Mouse (Mus musculus): Measurements from ENCODE around the gene Nlgn2. TPM values are rescaled to one million over a fixed set of nuclear protein-coding genes. Genes with fewer than 3 reads are reported as not detected.

Nlgn2 gene
- 0.10 to 0.29 TPM (median 0.11 TPM) in 3 replicates for total RNA-seq (2017)

DNA sequence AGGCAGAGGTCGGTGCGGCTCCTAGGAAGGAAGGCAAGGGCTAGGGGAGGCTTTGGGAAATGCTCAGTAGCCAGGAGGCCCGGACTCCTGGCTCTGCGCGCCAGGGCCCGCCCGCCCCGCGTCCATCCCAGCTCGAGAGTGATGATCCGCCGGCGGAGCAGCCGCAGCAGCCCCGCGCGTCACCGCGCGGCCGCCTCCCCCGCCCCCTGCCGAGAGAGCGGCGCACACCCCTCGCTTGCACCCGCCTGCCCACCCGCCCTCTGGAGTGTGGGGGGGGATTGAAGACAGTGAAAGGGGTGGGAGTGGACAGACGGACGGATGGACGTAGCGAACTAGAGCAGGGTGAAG is at the start of gene Nlgn2:
Gene Nlgn2 (minus strand): TSS at position 181 of the 348 bp plus-strand sequence.
- no peak for ATAC-seq (replicated peaks; ENCODE audit: insufficient number of reproducible peaks, low FRiP score, low TSS enrichment, poor library complexity, severe bottlenecking)

DNA sequence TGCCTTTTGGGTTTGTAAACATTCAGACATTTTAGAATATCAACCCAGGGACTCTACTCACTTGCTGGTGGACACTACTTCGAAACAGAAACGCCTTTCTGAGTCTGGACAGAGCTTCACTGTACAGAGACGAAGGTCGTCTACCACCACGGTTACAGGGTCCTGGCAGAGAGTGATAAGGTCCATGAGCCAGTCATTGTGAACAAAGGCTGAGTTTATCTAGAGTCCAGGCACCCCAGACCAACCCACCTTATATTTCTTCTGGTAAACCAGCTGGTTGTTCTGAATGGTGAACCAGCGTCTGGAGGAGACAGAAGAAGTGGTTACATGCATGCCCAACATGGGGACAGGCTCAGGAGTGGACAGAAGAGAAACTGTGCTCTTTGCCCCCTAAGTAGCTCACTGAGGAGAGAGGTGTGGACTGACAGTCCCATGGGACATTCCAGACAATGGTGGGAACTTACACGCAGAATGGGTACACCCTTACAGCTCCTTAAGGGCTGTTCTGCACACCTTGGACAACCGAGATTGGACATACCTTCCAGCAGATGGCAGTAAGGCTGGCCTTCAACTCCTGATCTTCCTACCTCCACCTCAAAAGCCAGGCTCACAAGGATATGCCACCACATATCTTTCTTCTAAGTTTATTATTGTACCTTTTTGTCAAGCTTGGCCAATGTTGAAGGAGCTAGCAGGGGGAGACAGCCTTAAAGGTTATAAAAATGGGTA is 49.5 kb upstream of the Nlgn2 start:
- ATAC-seq (replicated peaks; ENCODE audit: insufficient number of reproducible peaks, low FRiP score, low TSS enrichment, poor library complexity, severe bottlenecking), result no peak

DNA sequence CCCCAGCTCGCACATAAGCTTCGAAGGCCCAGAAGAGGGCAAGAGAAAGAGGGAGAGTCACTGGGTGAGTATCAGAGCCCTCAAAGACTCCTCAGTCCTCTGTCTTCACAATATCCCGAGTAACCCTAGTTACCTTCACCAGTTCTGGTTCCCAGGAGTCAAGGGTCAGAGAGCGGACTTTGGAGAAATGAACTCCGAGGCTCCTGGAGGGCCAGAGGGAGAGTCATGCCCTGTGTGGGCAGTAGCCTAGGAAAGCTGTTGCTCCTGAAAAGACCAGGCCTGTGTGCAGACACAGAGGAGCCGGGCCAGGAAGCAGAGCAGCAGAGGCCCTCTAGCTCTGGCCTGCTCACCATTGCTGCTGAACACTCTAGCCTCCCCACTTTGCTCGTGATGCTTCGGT is 47.1 kb upstream of the Nlgn2 start:
- ATAC-seq (replicated peaks; ENCODE audit: insufficient number of reproducible peaks, low FRiP score, low TSS enrichment, poor library complexity, severe bottlenecking), result no peak

DNA sequence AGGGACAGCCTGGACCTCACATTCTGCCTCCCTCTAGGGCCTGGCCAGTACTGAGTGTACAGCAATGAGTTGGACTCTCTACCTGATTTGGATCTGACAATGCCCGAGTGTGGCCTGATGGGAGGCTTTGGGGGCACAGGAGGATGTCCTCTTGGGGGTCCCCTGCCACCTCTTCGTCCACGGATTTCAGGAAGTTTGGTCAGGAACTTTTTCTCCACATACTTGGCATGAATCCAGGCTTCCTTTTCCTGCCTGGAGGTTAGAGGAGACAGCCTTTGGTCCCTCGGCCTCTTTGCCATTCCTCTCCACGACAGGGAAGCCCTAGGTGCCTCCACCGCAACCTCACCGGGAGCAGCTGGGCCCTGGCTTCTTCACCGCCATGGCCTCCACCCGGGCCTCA is 46.7 kb upstream of the Nlgn2 start:
- ATAC-seq (replicated peaks; ENCODE audit: insufficient number of reproducible peaks, low FRiP score, low TSS enrichment, poor library complexity, severe bottlenecking), result no peak

DNA sequence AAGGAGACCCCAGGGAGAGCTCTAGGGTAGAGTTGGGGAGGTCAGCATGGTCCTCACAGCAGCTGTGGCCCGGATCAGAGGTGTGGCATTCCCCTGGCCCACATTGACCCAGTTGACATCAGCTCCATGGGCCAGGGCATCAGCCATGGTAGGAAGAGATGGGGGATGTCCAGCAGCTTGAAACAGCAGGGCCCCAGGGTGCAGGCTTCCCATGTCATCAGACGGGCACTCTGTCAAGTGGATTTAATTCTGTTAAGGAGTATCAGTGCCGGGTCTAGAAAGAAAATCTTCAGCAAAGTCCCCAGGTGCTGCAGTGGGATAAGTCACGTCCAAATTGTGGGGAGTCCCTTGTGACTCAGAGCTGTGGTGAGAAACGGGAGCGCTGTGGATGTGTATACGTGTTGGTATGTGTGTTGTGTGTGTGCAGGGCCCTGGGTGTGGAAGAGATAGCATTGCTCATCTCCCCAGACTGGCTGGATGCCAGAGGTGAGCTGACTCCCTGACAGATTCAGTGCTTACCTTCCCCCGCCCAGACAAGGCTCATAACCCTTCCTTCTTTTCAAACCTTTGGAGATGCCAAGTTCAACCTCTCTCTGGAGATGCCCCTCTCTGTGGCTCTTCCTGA is 46.1 kb upstream of the Nlgn2 start:
- no peak for ATAC-seq (replicated peaks; ENCODE audit: insufficient number of reproducible peaks, low FRiP score, low TSS enrichment, poor library complexity, severe bottlenecking)

DNA sequence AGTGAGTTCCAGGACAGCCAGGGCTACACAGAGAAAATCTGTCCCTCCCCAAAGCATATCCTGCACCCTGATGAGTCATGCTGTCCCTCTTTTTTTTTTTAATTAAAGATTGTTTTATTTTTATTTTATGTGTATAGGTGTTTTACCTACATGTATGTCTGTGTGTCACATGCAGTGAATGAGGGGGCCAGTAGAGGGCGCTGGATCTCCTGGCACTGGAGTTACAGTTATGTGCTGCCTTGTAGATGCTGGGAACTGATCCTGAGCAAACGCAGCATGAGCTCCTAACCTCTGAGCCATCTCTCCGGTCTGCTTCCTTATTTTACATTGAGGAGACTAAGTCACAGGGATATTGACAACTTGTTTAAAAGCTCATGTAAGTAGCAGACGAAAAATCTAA is 45.5 kb upstream of the Nlgn2 start:
- ATAC-seq (replicated peaks; ENCODE audit: insufficient number of reproducible peaks, low FRiP score, low TSS enrichment, poor library complexity, severe bottlenecking), result no peak

DNA sequence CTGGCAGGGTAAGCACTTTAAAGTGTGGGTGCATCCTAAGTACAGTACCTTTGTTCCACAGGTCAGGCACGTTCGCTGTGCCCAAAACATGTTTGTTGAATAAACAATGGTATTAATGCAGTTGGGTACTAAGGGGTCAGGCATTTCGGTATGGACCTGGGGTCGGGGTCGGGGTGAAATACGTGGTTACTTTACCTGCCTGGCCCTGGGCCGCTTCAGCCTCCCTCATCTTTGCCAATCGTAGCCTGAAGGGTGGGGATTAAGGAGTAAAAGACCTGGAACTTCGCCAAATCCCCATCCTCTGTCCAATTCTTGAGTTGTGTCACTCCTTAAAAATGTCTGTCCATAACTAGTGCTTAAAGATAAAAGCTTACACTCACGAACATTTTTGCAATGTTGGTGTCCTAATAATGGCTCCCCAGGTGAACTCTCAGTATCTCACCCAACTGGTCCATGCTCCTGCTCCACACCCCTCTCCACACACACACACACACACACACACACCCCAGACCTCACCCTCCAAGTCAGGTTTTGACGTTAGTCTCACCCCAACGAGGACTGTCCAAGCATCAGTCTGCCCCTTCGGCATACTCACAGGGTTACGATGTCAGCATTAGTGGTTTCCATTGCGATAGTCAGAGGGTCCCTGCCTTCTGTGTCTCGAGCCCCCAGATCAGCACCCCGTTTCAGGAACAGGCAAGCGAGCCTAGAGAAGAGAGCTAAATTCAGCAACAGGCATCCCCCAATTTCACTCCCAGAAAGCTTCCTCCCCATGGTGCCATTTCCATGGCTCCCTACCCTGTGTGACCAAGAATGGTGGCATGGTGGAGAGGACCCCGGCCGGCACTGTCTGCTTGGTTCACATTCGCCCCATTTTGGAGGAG is 44.4 kb upstream of the Nlgn2 start:
- no peak for ATAC-seq (replicated peaks; ENCODE audit: insufficient number of reproducible peaks, low FRiP score, low TSS enrichment, poor library complexity, severe bottlenecking)

DNA sequence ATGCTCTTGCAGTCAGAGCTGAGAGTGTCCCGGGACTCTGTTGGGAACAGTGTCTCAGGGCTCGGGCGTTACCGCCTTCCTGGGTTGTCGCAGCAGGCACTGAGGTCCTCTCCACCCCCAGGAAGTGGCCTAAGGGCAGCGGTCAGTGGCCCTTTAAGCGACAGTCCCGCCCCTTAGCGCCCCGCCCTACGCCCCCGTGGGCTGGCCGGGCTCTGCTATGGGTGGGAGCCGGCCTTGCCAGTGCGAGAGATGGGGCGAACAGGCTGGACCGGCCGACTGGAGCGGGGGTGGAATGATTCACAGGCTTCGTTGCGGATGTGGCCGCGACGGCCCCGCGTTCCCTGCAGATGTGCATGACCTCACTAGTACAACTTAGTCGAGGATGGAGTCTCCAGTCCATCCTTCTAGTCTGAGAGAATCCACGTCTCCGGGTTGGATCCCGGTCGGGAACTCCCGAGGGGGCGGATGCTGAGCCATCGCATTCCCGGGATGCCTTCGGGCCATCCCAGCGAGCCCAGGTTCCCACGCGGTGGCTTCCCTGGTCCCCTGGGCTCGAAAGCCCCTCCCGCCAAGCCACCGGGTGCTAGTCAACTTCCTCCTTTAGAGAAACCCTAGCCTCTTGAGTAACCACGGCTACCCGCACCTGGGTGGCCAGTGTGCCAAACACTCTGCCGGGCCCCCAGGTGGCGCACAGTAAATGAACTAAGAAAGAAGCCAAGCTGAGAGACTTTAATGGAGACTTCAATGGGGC is 43.4 kb upstream of the Nlgn2 start, which contains the start of gene Kctd11:
Gene Kctd11 (minus strand): TSS at position 554 of the 751 bp plus-strand sequence.
- peak; percentile 62 for ATAC-seq (replicated peaks; ENCODE audit: insufficient number of reproducible peaks, low FRiP score, low TSS enrichment, poor library complexity, severe bottlenecking)

DNA sequence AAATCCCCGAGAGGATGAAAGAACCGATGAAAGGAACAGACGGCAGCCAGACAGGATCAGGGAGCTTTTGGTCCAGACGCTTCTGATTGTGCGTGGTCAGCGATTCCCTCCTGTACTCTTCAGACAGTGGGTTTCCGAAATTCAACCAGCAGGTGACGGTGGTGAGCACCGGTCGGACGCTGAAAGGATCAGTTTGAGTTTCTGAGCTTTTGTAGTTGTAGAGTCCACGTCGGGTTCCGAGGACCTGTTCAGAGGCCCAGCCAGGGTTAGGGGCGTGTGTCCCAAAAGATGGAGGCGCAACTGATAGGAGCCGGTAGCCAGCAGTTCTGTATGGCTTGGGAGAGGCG is 42.9 kb upstream of the Nlgn2 start:
- peak; percentile 42 for ATAC-seq (replicated peaks; ENCODE audit: insufficient number of reproducible peaks, low FRiP score, low TSS enrichment, poor library complexity, severe bottlenecking)

DNA sequence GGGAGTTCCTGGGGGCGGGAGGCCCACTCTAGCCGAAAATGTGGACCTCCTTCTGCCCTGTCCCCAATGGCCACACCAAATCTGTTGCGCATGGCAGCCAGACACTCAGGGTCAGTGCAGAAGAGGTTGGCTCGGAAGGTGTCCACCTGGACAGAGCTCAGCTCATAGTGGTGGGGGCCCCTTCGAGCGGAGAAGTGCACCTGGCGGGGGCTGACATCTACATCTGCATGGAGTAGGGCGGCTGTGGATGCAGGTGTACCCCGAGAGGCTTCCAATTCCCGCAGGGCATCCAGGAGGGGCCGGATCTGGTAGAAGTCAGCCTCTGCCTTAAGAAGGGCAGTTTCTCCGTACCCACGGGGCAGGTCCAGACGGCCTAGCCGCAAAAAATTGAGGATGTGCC is 42.1 kb upstream of the Nlgn2 start:
- ATAC-seq (replicated peaks; ENCODE audit: insufficient number of reproducible peaks, low FRiP score, low TSS enrichment, poor library complexity, severe bottlenecking), result no peak

DNA sequence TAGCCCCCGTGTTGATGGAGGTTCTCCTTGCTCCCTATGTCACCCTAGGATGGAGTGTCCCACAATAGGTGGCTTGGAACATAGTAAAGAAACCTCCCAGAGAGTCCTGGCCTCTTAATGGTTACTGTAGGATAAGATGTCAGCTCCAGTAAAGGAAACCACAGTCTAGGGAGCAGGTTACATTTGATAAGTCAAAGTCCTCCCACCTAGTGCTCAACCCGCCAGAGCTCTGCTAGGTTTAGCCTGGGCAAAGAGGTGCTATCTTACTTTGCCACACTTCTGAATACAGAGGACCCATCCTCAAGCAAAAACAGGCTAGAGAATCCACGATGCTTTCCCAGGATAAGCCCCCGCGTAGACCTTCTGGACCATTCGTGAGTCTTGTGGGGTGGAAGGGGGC is 41.4 kb upstream of the Nlgn2 start:
- no peak for ATAC-seq (replicated peaks; ENCODE audit: insufficient number of reproducible peaks, low FRiP score, low TSS enrichment, poor library complexity, severe bottlenecking)

DNA sequence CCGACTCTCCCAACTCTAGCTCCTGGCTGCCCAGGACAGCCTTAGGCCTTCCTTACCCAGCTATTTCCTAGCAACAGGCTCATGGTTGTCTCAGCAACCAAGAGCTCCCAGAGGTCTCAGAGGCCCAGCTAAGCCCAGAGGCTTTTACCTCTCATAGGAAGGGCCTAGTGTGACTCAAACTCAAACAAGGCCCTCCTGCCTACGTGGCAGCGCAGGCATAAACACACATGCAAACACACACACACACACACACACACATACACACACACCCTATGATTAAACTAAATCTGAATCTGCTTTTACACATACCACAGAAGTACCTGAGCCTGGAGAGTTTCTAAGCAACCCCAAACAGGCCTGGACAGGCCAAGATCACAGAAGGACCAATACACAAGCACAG is 40.8 kb upstream of the Nlgn2 start:
- no peak for ATAC-seq (replicated peaks; ENCODE audit: insufficient number of reproducible peaks, low FRiP score, low TSS enrichment, poor library complexity, severe bottlenecking)

DNA sequence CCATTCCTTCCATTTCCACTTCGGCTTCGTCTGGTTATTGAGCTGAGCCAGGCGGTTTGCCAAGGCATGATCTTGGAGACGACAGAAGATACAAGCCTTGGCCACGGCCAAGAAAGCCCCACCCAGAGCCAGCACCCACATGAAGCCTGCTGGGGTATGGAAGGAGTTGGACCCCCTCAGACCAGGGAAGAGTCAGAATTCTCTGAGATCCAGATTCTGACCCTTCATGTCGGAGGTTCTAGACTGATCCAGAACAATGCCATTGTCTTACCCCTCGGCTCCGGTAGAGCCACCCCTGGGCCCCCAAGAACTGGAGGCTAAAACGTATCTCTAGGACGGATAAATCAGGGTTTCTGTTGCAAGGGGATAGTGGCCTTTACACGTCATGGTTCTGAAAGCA is 40.3 kb upstream of the Nlgn2 start, which contains the start of gene Tmem95:
Gene Tmem95 (minus strand): TSS at position 141 of the 400 bp plus-strand sequence.
- ATAC-seq (replicated peaks; ENCODE audit: insufficient number of reproducible peaks, low FRiP score, low TSS enrichment, poor library complexity, severe bottlenecking), result no peak

DNA sequence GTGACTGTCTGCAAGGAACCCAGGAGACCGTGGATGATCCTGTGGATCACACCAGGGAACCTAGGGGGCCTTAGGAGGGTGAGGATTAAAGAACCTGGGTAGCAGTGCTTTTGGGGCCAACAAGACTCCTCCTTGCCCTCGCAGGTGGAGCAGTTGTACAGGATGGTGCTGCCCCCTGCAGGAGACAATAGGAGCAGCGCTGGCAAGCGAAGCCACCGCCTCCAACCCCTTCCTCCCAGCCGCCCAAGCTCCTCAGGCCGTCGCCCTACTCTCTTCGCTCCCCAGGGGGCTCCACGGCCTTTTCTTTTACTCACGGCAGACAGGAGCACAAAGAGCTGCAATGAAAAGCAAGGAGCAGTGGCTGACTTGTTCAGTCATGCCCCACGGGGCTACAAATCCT is 39.3 kb upstream of the Nlgn2 start:
- peak; percentile 67 for ATAC-seq (replicated peaks; ENCODE audit: insufficient number of reproducible peaks, low FRiP score, low TSS enrichment, poor library complexity, severe bottlenecking)

DNA sequence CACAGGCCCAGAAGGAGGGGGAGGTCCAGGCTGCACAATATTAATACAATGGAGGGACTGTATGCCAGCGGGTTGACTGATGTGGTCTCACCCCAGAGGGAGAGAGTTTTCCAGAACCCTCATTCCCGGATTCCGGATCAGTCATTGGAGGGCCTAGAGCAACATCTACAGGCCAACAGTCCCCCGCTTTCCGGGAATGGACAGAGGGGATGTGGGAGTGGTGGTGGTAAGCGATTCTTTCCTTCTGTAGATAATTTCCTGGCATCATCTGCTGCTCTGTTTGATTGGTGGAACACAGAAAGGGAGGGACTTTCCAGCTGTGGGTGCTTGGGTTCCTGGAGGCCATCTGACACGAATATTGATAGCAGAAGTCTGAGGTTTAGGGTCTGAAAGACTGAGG is 38.6 kb upstream of the Nlgn2 start:
- ATAC-seq (replicated peaks; ENCODE audit: insufficient number of reproducible peaks, low FRiP score, low TSS enrichment, poor library complexity, severe bottlenecking), result no peak

DNA sequence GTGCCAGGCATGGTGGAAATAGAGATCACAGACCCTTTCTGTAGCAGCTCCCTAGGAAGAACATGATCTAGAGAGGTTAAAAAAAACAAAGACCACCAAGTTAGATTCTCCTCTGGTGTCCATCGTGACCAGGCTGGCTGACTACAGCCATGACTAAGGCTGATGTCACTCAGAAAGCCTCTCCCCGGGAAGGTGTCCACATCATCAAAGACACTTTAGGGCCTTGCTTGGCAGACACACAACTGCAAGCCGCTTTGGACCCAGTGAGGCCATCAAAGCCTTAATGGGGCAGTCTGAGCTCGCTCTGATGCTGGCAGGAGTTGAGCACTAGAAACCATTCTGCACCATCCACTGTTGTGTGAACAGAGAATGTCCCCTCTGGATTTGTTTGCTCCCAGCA is 34.9 kb upstream of the Nlgn2 start:
- ATAC-seq (replicated peaks; ENCODE audit: insufficient number of reproducible peaks, low FRiP score, low TSS enrichment, poor library complexity, severe bottlenecking), result no peak

DNA sequence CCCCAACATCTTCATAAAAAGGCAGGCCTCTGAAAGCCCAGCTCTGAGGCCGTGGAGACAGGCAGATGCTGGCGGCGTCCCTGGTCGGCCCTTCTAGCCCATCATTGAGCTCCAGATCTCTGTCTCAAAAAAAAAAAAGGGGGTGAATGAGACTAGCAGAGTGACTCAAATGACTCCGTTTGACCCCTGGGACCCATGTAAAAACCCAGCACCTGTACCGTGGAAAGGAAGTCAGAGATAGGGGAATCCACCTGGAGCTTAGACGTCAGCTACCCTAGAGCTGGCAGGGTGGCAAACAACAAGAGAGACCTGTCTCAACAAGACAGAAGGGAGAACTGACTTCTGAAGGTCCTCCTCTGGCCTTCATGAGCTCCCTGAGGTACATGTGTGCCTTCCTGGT is 34.2 kb upstream of the Nlgn2 start:
- no peak for ATAC-seq (replicated peaks; ENCODE audit: insufficient number of reproducible peaks, low FRiP score, low TSS enrichment, poor library complexity, severe bottlenecking)

DNA sequence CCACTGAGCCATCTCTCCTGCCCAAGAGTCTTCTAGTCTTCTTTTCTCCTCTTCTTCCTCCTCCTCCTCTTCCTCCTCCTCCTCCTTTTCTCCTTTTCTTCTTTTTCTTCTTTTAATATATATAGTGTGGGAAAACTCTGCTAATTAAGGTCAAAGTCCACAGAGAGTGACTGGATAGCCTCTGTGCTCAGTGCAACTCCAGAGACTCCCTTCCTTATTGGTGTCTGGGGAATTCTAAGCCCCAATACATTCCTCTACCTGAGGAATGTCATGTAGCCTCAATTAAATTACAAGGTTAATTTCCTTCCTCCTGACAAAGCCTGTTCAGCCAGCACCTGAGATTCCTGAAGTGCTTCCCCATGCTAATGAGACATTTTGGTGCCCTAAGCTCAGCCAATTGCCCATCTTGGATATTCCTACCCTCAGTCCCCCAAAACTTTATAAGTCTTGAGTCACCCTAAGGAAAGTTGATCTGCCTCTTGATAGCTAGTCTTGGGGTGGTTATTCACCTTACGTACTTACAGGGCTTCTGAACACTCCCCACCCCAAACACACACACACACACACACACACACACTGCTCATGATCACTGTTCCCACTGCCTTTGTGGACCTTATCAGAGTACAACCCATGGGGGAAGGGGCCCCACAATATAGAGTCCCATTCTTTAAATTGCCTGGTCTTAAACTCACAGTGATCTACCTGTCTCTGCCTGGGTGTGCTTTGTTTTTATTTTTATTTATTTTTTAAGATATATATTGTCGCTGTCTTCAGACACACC is 32.9 kb upstream of the Nlgn2 start:
- no peak for ATAC-seq (replicated peaks; ENCODE audit: insufficient number of reproducible peaks, low FRiP score, low TSS enrichment, poor library complexity, severe bottlenecking)
